Mouse (Mus musculus): ENCODE results near the gene Edrf1.

GRCm38 (mm10) chr7:133662467-133662866 is 25.1 kb downstream of the Edrf1 start:
- no peak for TF ChIP-seq POLR2A (IDR thresholded peaks at IDR 0.05; ENCODE audit: low read depth, low read length)
- no peak for TF ChIP-seq CTCF (IDR thresholded peaks at IDR 0.05; ENCODE audit: extremely low read depth, insufficient read length, insufficient replicate concordance, low read depth, low read length)

Data from small intestine, adult 2 months (tissue).